Mouse (Mus musculus): ENCODE measurements around the gene Epb41l1. TPM values are rescaled to one million over a fixed set of nuclear protein-coding genes. Genes with fewer than 3 reads are reported as not detected.

Epb41l1 gene
- total and polyA plus RNA-seq, 3 experiments: 0.09 to 8.4 (median 0.44) TPM

- no peaks in the 10 kb centered on the region for H3K9me3 ChIP-seq (replicated peaks)
- H3K4me3 ChIP-seq (ENCODE audit: low read depth, low read length): no peak overlapping the region
- H3K4me1 ChIP-seq (ENCODE audit: insufficient read depth, low read depth, low read length): no peaks in the 10 kb centered on the region; the same call in 1 of the 2 replicates
- no peak for ATAC-seq (ENCODE audit: extremely low read depth, insufficient number of reproducible peaks, low FRiP score, poor library complexity, severe bottlenecking)
- no peak for DNase-seq (ENCODE audit: low spot score)
- H3K36me3 ChIP-seq (replicated peaks): peaks cover 70% of the 10 kb centered on the region
- no peaks in the 10 kb centered on the region for H3K27me3 ChIP-seq (ENCODE audit: insufficient read depth, low read length)
- no peak for TF ChIP-seq TAL1 (conservative IDR thresholded peaks at IDR 0.05; ENCODE audit: low read depth, low read length)
- no peak for TF ChIP-seq CTCF (IDR thresholded peaks at IDR 0.05; ENCODE audit: low read depth, low read length)
- TF ChIP-seq POLR2AphosphoS5 (IDR thresholded peaks at IDR 0.05; ENCODE audit: insufficient replicate concordance, low read depth, low read length): no peak
- no peak for TF ChIP-seq GATA2 (IDR thresholded peaks at IDR 0.05; ENCODE audit: borderline replicate concordance, low read depth, low read length)
- no peak for TF ChIP-seq GATA1 (IDR thresholded peaks at IDR 0.05; ENCODE audit: borderline replicate concordance, low read length)
Observed at GRCm38 (mm10) chr2:156569261-156569660, 148.6 kb downstream of the Epb41l1 start.

- DNase-seq (ENCODE audit: low spot score) (no peak), ATAC-seq (ENCODE audit: extremely low read depth, insufficient number of reproducible peaks, low FRiP score, poor library complexity, severe bottlenecking) (no peak)
- H3K9me3 ChIP-seq (replicated peaks): no peaks in the 10 kb centered on the region
- H3K27me3 ChIP-seq (ENCODE audit: insufficient read depth, low read length): peaks cover 6% of the 10 kb centered on the region; the same call in 1 of the 2 replicates
- H3K4me3 ChIP-seq (ENCODE audit: low read depth, low read length): no peak overlapping the region
- H3K4me1 ChIP-seq (ENCODE audit: insufficient read depth, low read depth, low read length): no peaks in the 10 kb centered on the region; the same call in 1 of the 2 replicates
- H3K36me3 ChIP-seq (replicated peaks): peaks cover 51% of the 10 kb centered on the region
- TF ChIP-seq POLR2AphosphoS5 (IDR thresholded peaks at IDR 0.05; ENCODE audit: insufficient replicate concordance, low read depth, low read length): no peak
- no peak for TF ChIP-seq CTCF (IDR thresholded peaks at IDR 0.05; ENCODE audit: low read depth, low read length)
- TF ChIP-seq GATA2 (IDR thresholded peaks at IDR 0.05; ENCODE audit: borderline replicate concordance, low read depth, low read length): no peak
- no peak for TF ChIP-seq GATA1 (IDR thresholded peaks at IDR 0.05; ENCODE audit: borderline replicate concordance, low read length)
- no peak for TF ChIP-seq TAL1 (conservative IDR thresholded peaks at IDR 0.05; ENCODE audit: low read depth, low read length)
Observed at GRCm38 (mm10) chr2:156571521-156571920, 150.8 kb downstream of the Epb41l1 start.

GRCm38 (mm10) chr2:156576850-156577587 lies 156.3 kb downstream of the Epb41l1 start:
- H3K27me3 ChIP-seq (ENCODE audit: insufficient read depth, low read length): peaks cover 44% of the 10 kb centered on the region
- H3K9me3 ChIP-seq (replicated peaks): no peaks in the 10 kb centered on the region
- no peaks in the 10 kb centered on the region; the same call in 1 of the 2 replicates for H3K4me1 ChIP-seq (ENCODE audit: insufficient read depth, low read depth, low read length)
- no peak overlapping the region for H3K4me3 ChIP-seq (ENCODE audit: low read depth, low read length)
- no peak for ATAC-seq (ENCODE audit: extremely low read depth, insufficient number of reproducible peaks, low FRiP score, poor library complexity, severe bottlenecking)
- no peak for DNase-seq (ENCODE audit: low spot score)
- TF ChIP-seq CTCF (IDR thresholded peaks at IDR 0.05; ENCODE audit: low read depth, low read length) (no peak), GATA1 (IDR thresholded peaks at IDR 0.05; ENCODE audit: borderline replicate concordance, low read length) (no peak), GATA2 (IDR thresholded peaks at IDR 0.05; ENCODE audit: borderline replicate concordance, low read depth, low read length) (no peak), POLR2AphosphoS5 (IDR thresholded peaks at IDR 0.05; ENCODE audit: insufficient replicate concordance, low read depth, low read length) (no peak), TAL1 (conservative IDR thresholded peaks at IDR 0.05; ENCODE audit: low read depth, low read length) (no peak)
- no peaks in the 10 kb centered on the region for H3K36me3 ChIP-seq (replicated peaks)

GRCm38 (mm10) chr2:156580507-156580906 lies 159.8 kb downstream of the Epb41l1 start:
- no peaks in the 10 kb centered on the region; the same call in 1 of the 2 replicates for H3K4me1 ChIP-seq (ENCODE audit: insufficient read depth, low read depth, low read length)
- H3K36me3 ChIP-seq (replicated peaks): no peaks in the 10 kb centered on the region
- no peaks in the 10 kb centered on the region for H3K9me3 ChIP-seq (replicated peaks)
- H3K27me3 ChIP-seq (ENCODE audit: insufficient read depth, low read length): peaks cover 57% of the 10 kb centered on the region
- H3K4me3 ChIP-seq (ENCODE audit: low read depth, low read length): no peak overlapping the region
- no peak for ATAC-seq (ENCODE audit: extremely low read depth, insufficient number of reproducible peaks, low FRiP score, poor library complexity, severe bottlenecking)
- TF ChIP-seq GATA2 (IDR thresholded peaks at IDR 0.05; ENCODE audit: borderline replicate concordance, low read depth, low read length): no peak
- no peak for DNase-seq (ENCODE audit: low spot score)

GRCm38 (mm10) chr2:156581244-156581643 lies 160.5 kb downstream of the Epb41l1 start:
- ATAC-seq (ENCODE audit: extremely low read depth, insufficient number of reproducible peaks, low FRiP score, poor library complexity, severe bottlenecking) (no peak), DNase-seq (ENCODE audit: low spot score) (no peak)
- peaks cover 54% of the 10 kb centered on the region for H3K27me3 ChIP-seq (ENCODE audit: insufficient read depth, low read length)
- TF ChIP-seq POLR2AphosphoS5 (IDR thresholded peaks at IDR 0.05; ENCODE audit: insufficient replicate concordance, low read depth, low read length) (no peak), TAL1 (conservative IDR thresholded peaks at IDR 0.05; ENCODE audit: low read depth, low read length) (no peak), GATA1 (IDR thresholded peaks at IDR 0.05; ENCODE audit: borderline replicate concordance, low read length) (no peak), CTCF (IDR thresholded peaks at IDR 0.05; ENCODE audit: low read depth, low read length) (no peak)
- H3K4me3 ChIP-seq (ENCODE audit: low read depth, low read length): no peak overlapping the region
- no peaks in the 10 kb centered on the region; the same call in 1 of the 2 replicates for H3K4me1 ChIP-seq (ENCODE audit: insufficient read depth, low read depth, low read length)
- no peaks in the 10 kb centered on the region for H3K36me3 ChIP-seq (replicated peaks)
- H3K9me3 ChIP-seq (replicated peaks): no peaks in the 10 kb centered on the region

- Histone ChIP-seq H3K4me1 (ENCODE audit: insufficient read depth, low read depth, low read length) (no peaks in the 10 kb centered on the region; the same call in 1 of the 2 replicates), H3K9me3 (replicated peaks) (no peaks in the 10 kb centered on the region), H3K4me3 (ENCODE audit: low read depth, low read length) (no peak overlapping the region), H3K27me3 (ENCODE audit: insufficient read depth, low read length) (peaks cover 40% of the 10 kb centered on the region), H3K36me3 (replicated peaks) (no peaks in the 10 kb centered on the region)
- TF ChIP-seq TAL1 (conservative IDR thresholded peaks at IDR 0.05; ENCODE audit: low read depth, low read length): no peak
- TF ChIP-seq GATA1 (IDR thresholded peaks at IDR 0.05; ENCODE audit: borderline replicate concordance, low read length): no peak
- TF ChIP-seq GATA2 (IDR thresholded peaks at IDR 0.05; ENCODE audit: borderline replicate concordance, low read depth, low read length): no peak
- no peak for TF ChIP-seq POLR2AphosphoS5 (IDR thresholded peaks at IDR 0.05; ENCODE audit: insufficient replicate concordance, low read depth, low read length)
- TF ChIP-seq CTCF (IDR thresholded peaks at IDR 0.05; ENCODE audit: low read depth, low read length): no peak
- no peak for ATAC-seq (ENCODE audit: extremely low read depth, insufficient number of reproducible peaks, low FRiP score, poor library complexity, severe bottlenecking)
- no peak for DNase-seq (ENCODE audit: low spot score)
Observed at GRCm38 (mm10) chr2:156582887-156583286, 162.2 kb downstream of the Epb41l1 start.
